Mouse (Mus musculus): ENCODE data around the gene Lsm4. TPM values are rescaled to one million over a fixed set of nuclear protein-coding genes. Genes with fewer than 3 reads are reported as not detected.
A peak's percentile ranks its signal among the peaks of the same experiment; 100 is the strongest.

Gene Lsm4
- total RNA-seq, 2 experiments from 2014 or later = 63.8 to 71.5 TPM

DNA sequence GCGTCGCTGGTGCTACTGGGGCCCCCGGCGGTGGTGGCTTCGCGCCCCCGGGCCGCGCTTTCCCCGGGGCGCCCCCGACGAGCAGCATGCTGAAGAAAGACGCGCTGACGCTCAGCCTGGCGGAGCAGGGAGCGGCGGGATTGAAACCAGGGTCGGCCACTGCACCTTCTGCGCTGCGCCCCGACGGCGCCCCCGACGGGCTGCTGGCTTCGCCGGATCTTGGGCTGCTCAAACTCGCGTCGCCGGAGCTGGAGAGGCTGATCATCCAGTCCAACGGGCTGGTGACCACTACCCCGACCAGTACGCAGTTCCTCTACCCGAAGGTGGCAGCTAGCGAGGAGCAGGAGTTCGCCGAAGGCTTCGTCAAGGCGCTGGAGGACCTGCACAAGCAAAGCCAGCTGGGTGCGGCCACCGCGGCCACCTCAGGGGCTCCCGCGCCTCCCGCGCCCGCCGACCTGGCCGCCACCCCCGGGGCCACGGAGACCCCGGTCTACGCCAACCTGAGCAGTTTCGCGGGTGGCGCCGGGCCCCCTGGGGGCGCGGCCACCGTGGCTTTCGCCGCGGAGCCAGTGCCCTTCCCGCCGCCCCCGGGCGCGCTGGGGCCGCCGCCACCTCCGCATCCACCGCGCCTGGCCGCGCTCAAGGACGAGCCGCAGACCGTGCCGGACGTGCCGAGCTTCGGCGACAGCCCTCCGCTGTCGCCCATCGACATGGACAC, 26.2 kb downstream of the Lsm4 start:
- peak in 1 of 2 experiments; percentile 57 for DNase-seq (ENCODE audit: low spot score in 2 of 2)

- peak; percentile 76 to 87 for DNase-seq (ENCODE audit: low spot score in 2 of 2)
Measured at GRCm38 (mm10) chr8:70699834-70700554, 26.9 kb downstream of the Lsm4 start.

DNA sequence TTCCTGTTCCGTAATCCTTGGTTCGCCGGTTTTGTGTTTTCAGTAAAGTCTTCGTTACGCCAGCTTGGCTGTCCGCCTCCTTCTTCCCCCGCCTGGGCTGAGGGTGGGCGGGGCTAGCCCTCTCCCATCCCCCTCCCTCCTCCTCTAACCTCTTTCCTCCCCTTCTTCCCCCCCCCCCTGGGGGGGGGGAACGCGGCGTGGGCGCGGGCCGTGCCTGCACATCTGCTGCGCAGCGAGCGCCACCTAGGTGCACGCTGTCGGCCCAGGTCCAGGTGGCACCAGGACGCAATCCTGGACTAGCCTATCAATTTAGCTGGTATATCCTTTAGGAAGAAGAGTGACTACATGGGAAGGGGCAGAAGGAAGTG, 27.5 kb downstream of the Lsm4 start:
- peak; percentile 73 to 89 for DNase-seq (ENCODE audit: low spot score in 2 of 2)

DNA sequence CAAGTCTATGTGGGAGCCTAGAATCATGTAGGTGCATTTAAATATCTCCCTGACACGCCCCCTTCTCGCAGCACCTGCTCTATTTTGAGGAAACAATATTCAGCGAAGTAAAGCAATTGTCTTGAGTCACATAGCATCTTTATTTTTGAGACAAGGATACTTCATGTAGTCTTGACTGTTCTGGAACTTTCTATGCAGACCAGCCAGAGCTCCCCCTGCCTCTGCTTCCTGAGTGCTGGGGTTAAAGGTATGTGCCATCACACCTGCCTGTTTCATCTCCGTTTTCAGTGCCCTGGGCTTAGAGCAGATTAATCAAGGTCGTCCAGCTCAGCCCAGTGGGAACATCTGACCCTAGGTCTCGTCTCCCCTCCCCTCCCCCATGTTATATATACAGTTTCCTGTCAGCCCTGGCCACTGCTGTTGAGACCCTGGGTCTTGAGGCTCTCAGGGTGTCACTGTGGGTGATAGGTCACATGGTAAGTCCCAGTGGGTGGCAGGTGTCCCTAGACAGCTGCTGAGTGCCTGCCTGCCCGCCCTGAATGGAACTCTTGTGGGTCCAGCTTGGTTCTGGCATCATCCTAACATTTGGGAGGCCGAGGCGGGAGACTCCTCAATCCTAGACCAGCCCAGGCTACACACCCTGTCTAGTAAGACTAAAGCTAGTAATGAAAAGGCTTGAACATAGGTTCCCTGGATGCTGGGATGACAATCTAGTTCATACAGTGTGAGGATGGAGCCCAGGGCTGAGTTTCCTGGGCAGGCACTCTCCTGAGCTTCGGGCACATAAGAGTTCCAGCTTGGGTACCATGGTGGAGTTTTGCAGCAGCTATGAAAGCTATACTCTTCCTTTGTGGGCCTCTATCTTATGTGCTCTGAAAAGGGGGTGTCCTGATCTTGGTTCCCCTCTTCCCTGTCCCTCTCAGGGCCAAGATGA, 28.3 kb downstream of the Lsm4 start:
- no peak for DNase-seq (ENCODE audit: low spot score in 2 of 2)

DNA sequence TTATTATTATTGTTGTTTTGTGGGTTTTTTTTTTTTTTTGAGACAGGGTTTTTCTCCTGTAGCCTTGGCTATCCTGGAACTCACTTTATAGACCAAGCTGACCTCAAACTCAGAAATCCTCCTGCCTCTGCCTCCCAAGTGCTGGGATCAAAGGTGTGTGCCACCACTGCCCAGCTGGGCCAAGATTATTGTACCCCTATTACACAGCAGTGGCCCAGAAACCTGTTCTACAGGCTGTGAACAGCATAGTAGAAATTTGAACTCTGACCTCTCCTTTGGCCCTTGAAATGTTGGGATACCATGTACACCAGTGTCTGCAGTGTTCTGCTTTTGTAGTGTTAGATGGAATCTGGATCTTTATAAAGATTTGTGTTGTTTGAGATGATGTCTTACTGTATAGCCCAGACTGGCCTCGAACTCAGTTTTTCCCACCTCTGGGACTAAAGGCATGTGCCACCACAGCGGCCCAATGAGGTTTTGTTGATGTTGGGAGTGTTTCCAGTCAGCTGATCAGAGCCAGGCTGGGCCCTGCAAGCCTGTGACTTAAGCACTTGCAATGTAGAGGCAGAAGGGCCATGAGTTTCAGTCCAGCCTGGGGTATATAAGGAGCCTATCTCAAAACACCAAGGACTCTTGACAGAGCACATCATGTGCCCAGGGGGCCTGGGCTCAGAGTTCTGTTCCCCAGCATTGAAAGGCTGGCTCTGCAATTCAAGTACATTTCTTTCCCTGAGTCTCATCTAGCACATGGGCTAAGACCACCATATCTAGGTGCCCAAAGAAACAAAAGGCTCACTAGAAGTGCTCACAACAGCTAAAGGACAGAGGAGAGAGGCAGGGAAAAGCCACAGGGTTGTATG, 29.2 kb downstream of the Lsm4 start:
- no peak for DNase-seq (ENCODE audit: low spot score in 2 of 2)

GRCm38 (mm10) chr8:70702842-70703182, 29.8 kb downstream of the Lsm4 start:
- peak in 1 of 2 experiments; percentile 59 for DNase-seq (ENCODE audit: low spot score in 2 of 2)

DNA sequence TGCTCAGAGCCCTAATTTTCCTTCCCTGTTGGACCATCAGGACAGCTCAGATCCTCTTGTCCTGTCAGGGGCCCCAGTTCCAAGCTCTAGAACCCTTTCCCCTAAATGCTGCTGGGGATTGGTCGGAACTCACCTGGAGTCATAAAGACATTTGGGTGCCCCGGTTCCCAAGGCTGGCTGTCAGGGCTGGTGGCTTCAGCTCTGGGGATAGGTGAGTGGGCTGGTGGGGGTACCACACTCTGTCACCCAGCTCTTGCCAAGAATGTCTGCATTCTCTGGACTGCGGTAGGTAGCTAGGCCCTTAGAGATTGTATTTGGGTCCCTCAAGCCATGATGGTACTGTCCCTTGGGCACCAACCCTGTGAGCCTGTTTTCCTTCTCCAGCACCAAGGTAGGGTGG, 30.2 kb downstream of the Lsm4 start, which contains the start of gene Iqcn:
Iqcn (plus strand) TSS at position 171 of the 400 bp plus-strand sequence.
- no peak for DNase-seq (ENCODE audit: low spot score in 2 of 2)

DNA sequence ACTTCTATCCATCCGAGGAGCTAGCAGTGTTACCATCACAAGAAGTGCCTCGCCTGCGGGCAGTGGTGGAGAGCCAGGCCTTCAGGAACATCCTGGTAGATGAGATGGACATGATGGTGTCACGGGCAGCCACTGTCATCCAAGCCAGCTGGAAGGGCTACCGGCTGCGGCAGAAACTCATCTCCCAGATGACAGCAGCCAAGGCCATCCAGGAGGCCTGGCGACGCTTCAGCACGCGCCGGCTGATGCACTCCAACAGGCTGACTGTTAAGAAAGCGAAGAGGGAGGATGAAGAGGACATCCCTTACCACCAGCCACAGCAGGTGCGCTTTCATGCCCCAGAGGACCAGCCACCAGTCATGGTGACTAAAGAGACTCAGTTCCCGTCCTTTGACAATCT, 35.2 kb downstream of the Lsm4 start:
- no peak for DNase-seq (ENCODE audit: low spot score in 2 of 2)

GRCm38 (mm10) chr8:70709794-70710193, 36.7 kb downstream of the Lsm4 start:
- no peak for DNase-seq (ENCODE audit: low spot score in 2 of 2)

- DNase-seq (ENCODE audit: low spot score in 2 of 2) = no peak
Measured at GRCm38 (mm10) chr8:70710296-70710695, 37.2 kb downstream of the Lsm4 start.

DNA sequence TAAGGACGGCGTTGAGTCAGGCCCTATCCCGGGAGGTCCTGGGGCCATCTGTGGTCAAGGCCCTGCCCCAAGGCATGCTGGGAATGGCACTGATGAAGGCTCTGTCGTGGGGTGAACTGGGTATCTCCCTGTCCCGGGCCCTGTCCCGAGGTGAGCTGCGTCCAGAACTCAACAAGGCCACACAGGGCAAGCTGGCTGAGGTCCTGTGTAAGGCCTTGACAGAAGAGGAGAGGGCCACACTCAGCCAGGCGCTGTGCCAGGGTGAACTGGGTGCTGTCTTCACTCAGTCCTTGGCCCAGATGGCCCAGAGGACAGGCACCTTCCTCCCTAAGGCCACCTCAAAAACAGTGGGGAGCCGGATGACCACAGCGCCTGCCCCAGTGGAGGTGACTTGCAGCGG, 38.0 kb downstream of the Lsm4 start:
- DNase-seq (ENCODE audit: low spot score in 2 of 2) = no peak

GRCm38 (mm10) chr8:70713991-70714390, 40.9 kb downstream of the Lsm4 start:
- no peak for DNase-seq (ENCODE audit: low spot score in 2 of 2)

- DNase-seq (ENCODE audit: low spot score in 2 of 2) = no peak
Measured at GRCm38 (mm10) chr8:70715086-70715485, 42.0 kb downstream of the Lsm4 start.

GRCm38 (mm10) chr8:70716521-70717400, 43.7 kb downstream of the Lsm4 start:
- no peak for DNase-seq (ENCODE audit: low spot score in 2 of 2)

- peak in 1 of 2 experiments; percentile 55 for DNase-seq (ENCODE audit: low spot score in 2 of 2)
Measured at GRCm38 (mm10) chr8:70718297-70718696, 45.2 kb downstream of the Lsm4 start, which contains the start of gene Gm3336. Gene Gm3336, plus strand, starts transcription at chr8:70718543.

DNA sequence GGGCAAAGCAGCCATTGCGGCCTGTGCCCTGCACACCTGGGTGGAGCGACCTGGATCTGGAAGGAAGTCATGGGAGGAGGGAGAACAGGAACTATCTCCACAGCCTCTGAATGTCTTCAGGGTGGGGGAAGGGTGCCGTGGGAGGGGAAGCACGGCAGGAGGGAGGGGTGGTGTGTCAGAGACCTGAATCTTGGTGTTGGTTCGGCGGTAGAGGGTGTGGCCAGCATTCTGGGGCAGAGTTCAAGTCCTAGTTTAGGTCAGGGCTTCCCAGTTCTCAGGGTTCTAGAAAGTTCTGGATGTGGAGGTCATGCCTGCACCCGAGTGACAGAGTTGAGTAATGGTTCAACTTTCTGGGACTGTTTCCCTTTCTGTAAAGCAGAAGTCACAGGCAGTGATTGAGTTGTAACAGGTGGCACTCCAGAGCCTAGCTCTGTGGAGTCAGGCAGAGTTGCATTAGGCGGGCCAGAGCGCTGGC, 46.8 kb downstream of the Lsm4 start:
- DNase-seq (ENCODE audit: low spot score in 2 of 2) = no peak

- peak; percentile 50 to 84 for DNase-seq (ENCODE audit: low spot score in 2 of 2)
Measured at GRCm38 (mm10) chr8:70720739-70721138, 47.7 kb downstream of the Lsm4 start.

DNA sequence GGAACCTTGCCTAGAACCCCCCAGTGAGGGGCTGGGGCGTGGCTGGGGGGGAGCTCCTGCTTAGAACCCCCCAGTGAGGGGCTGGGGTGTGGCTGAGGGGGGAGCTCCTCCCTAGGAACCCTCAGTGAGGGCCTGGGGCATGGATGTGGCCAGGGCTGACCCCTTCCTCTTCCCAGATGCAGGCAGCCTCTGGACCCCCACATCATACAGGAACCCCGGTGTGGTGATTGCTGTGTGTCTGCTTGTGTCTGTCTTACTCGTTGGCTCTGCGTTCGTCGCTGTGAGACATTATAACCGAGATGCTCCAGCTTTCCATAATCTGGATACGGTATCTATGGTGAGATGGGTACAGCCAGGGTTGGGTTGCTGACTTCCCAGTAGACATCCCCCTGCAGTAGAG, 48.6 kb downstream of the Lsm4 start:
- no peak for DNase-seq (ENCODE audit: low spot score in 2 of 2)

DNA sequence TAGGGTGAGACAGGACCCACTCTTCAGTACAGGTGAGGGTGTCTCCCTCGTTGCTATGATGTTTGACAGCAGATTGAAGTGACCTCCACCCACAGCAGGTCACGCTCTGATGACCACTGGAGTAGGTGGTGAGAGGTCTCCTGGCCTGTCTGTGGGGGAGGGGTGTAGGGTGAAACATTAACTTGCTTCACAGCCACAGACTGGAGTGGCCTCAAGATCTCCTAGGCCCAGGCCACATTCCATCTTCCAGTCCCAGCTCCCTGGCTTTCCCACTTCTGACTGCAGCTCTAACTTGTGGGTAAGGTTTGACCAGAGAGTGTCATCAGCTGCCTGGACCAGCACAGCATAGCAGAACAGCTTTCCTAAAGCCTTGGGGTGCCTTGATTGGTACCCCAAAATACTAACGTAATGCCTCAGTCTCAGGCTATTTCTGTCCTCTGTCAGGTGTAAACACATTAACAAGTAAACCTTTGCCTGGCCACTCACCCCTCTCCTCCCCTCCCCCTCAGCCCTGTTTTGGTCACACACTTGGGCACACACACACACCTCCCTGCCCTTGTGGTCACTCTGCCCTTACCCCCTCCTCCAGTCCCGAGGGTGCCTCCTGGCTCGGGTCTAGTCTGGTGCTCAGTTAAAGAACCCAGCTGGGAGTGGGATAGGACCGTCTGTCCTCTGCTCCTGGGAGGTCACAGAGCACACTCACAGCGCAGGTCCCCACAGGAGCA, 50.6 kb downstream of the Lsm4 start, which contains the start of gene Pde4c:
Pde4c (plus strand) TSS at position 235 of the 725 bp plus-strand sequence.
- DNase-seq (ENCODE audit: low spot score in 2 of 2) = no peak

Measured in layer of hippocampus, adult 18-20 months (tissue).